In genomic region chr3:55151656-55152433, GRCm38 (mm10) we compare ENCODE assay signal across 8 mouse cellular contexts. TPM values are rescaled to one million over a fixed set of nuclear protein-coding genes. Genes with fewer than 3 reads are reported as not detected.
A peak's percentile ranks its signal among the peaks of the same experiment; 100 is the strongest.
DNase-seq lines count a peak whose midpoint lies in the region; TF ChIP-seq lines count a peak whose summit lies in the region.
"Had no signal": no experiment of that assay in that cellular context is flagged by ENCODE, and none has a peak within 500 bp of the region (broad histone marks: within the 10 kb centered on the region; RNA-seq: fewer than 3 reads in every experiment).

No protein-coding gene starts in this region.

- no peaks in the 10 kb centered on the region for H3K36me3 ChIP-seq in CH12.LX (replicated peaks in 1 of 2; ENCODE audit: control insufficient read depth in 1 of 2, insufficient read depth in 1 of 2, low read length in 1 of 2)

- in situ Hi-C loops in CH12.LX (cut with MboI; ENCODE audit: low pct_ligation_motif_present, low pct_unique_long_range_greater_than_20kb, low sequenced_read_pairs): loop anchor here (25.0 kb wide), 1 partner anchor 185 kb away; no protein-coding TSS in a partner anchor

- no peak overlapping the region for H3K4me2 ChIP-seq in CH12.LX (ENCODE audit: insufficient read depth, low read depth, poor library complexity, severe bottlenecking)

- no peaks in the 10 kb centered on the region for H3K9me3 ChIP-seq in CH12.LX (replicated peaks; ENCODE audit: low read length)

- H3K79me2 ChIP-seq in CH12.LX (replicated peaks; ENCODE audit: control insufficient read depth, extremely low read depth, insufficient read depth, poor library complexity, severe bottlenecking): no peaks in the 10 kb centered on the region

- H3K27ac ChIP-seq in CH12.LX (ENCODE audit: insufficient read depth, low read depth): no peak overlapping the region

- H3K4me1 ChIP-seq in CH12.LX (ENCODE audit: control insufficient read depth in 1 of 2, insufficient read depth in 2 of 2): peaks cover 3 to 6% of the 10 kb centered on the region in 2 experiments; a peak in 3 of 4 replicates

- no peak for TF ChIP-seq EP300 in CH12.LX (IDR thresholded peaks at IDR 0.05; ENCODE audit: low read length)

- H3K4me3 ChIP-seq in CH12.LX (replicated peaks in 1 of 3; ENCODE audit: low read depth in 2 of 3, low read length in 2 of 3, poor library complexity in 1 of 3): no peak overlapping the region

- no peak overlapping the region for H3K9ac ChIP-seq in CH12.LX (ENCODE audit: insufficient read depth, low read depth)

- H3K27me3 ChIP-seq in CH12.LX (replicated peaks): no peaks in the 10 kb centered on the region

- dilution Hi-C loops in CH12.LX (cut with MboI; ENCODE audit: extremely low pct_ligation_motif_present, extremely low pct_unique_long_range_greater_than_20kb, low sequenced_read_pairs): no loop called here

- intact Hi-C loops in gastrocnemius, postnatal 36 days (cut with DNase I): loop anchor here (2.0 kb wide), 1 partner anchor 71 kb away; no protein-coding TSS in a partner anchor

- DNase-seq in CH12.LX (ENCODE audit: extremely low read depth) (peak; percentile 42), MN1 (ENCODE audit: low spot score) (peak; percentile 75)
- peak; percentile 56 to 60 for DNase-seq in cerebellum, postnatal 36 days
- DNase-seq in gastrocnemius, postnatal 36 days: peak; percentile 24 to 45
- peak; percentile 28 to 76 for DNase-seq in layer of hippocampus, adult 18-20 months (ENCODE audit: low spot score in 2 of 2)
- peak; percentile 68 for DNase-seq in lung, postnatal 10 days
- DNase-seq in right cerebral cortex, postnatal 14 days: peak; percentile 78

- TF ChIP-seq CTCF in CH12.LX (conservative IDR thresholded peaks at IDR 0.05 in 1 of 2, IDR thresholded peaks at IDR 0.05 in 1 of 2; ENCODE audit: low read depth in 2 of 2, low read length in 2 of 2): peak; percentile 55 to 72

- TF ChIP-seq POLR2A in CH12.LX (IDR thresholded peaks at IDR 0.05; ENCODE audit: low read depth, low read length): no peak

- TF ChIP-seq RAD21 in CH12.LX (IDR thresholded peaks at IDR 0.05; ENCODE audit: low read depth, low read length): peak; percentile 45

TF ChIP-seq in CH12.LX, 34 proteins besides CTCF, POLR2A, EP300 and RAD21:
- peak; percentile 51 for TF ChIP-seq SMC3 (IDR thresholded peaks at IDR 0.05; ENCODE audit: low read depth, low read length)
- no peak for TF ChIP-seq ETS1 (conservative IDR thresholded peaks at IDR 0.05; ENCODE audit: low read depth, low read length)
- 0 out of 2 replicates have a peak, but pooled peaks have one; percentile 26 for TF ChIP-seq MYC (IDR thresholded peaks at IDR 0.05; ENCODE audit: low read depth, low read length)

RNA-seq across cellular contexts. Expression of gene Ccdc169, which starts 14.7 kb away (rescaled TPM):
- 0.08 and 0.13 TPM in 2 replicates for total RNA-seq in CH12.LX (2012; rRNA removed)
- total RNA-seq in CH12.LX (2014; rRNA removed): 0.15 TPM in 1 of 2 replicates, not detected in the other
- 0.10 and 0.14 TPM in 2 replicates for polyA plus RNA-seq in CH12.LX (2012; ENCODE audit: insufficient read length, low read depth)
- under 1 TPM in 1 of 2 experiments, not detected in 1; 0.08 TPM for total RNA-seq in gastrocnemius, postnatal 36 days (2021)
- total RNA-seq in layer of hippocampus, adult 18-20 months (2021): under 1 TPM in 1 of 2 experiments, not detected in 1; 0.38 TPM
- polyA plus RNA-seq: spleen, adult 2 months had no signal

RNA-seq across cellular contexts. Expression of gene Sohlh2, which starts 30.0 kb away (rescaled TPM):
- total RNA-seq in CH12.LX (2012; rRNA removed) (not detected in 2 replicates), CH12.LX (2014; rRNA removed) (not detected in 2 replicates)
- polyA plus RNA-seq in CH12.LX (2012; ENCODE audit: insufficient read length, low read depth): not detected in 2 replicates
- not detected for total RNA-seq in gastrocnemius, postnatal 36 days (2021)
- not detected for total RNA-seq in layer of hippocampus, adult 18-20 months (2021)
- polyA plus RNA-seq: spleen, adult 2 months had no signal

RNA-seq across cellular contexts. Expression of gene Spg20, which starts 39.9 kb away (rescaled TPM):
- total RNA-seq in CH12.LX (2012; rRNA removed) (31.5 and 34.5 TPM in 2 replicates), CH12.LX (2014; rRNA removed) (37.6 and 38.2 TPM in 2 replicates)
- 43.0 and 51.3 TPM in 2 replicates for polyA plus RNA-seq in CH12.LX (2012; ENCODE audit: insufficient read length, low read depth)
- 10 to 100 TPM; 22.9 to 28.9 TPM for total RNA-seq in gastrocnemius, postnatal 36 days (2021)
- 10 to 100 TPM; 46.7 to 58.2 TPM for total RNA-seq in layer of hippocampus, adult 18-20 months (2021)
